Mouse (Mus musculus) frontal cortex, postnatal 25 days (tissue): ENCODE measurements around the gene Uba7.
"Not testable (repeated sequence)": the region's sequence is repeated elsewhere in the genome, so short reads cannot be mapped to it uniquely, and the experiment has no call there.

Source experiments
- DNase-seq, 2 experiments: peaks; one replicate each; pipeline ENCODE4 v3.0.0; 2022; ENCODE audit warnings: low spot score in 2 of 2

The Uba7 gene

GRCm38 (mm10) chr9:107993013-107993412, 17.7 kb downstream of the Uba7 start:
- DNase-seq = no peak

- DNase-seq = no peak
Observed at GRCm38 (mm10) chr9:107994464-107994863, 19.2 kb downstream of the Uba7 start.

GRCm38 (mm10) chr9:107995513-107995912, 20.2 kb downstream of the Uba7 start:
- no peak for DNase-seq

- DNase-seq = no peak
Observed at GRCm38 (mm10) chr9:107996049-107996448, 20.7 kb downstream of the Uba7 start, which contains the start of gene Gm20662. Gene Gm20662, plus strand, starts transcription at chr9:107996349.

- peak; percentile 100 for DNase-seq
Observed at GRCm38 (mm10) chr9:108001922-108002770, 26.8 kb downstream of the Uba7 start, which contains the start of gene Ip6k1. Gene Ip6k1, plus strand, starts transcription at chr9:108002501.

GRCm38 (mm10) chr9:108002778-108003530, 27.6 kb downstream of the Uba7 start:
- peak in 1 of 2 experiments; percentile 15 for DNase-seq

GRCm38 (mm10) chr9:108003531-108003890, 28.2 kb downstream of the Uba7 start:
- no peak for DNase-seq

- DNase-seq = no peak
Observed at GRCm38 (mm10) chr9:108008041-108008440, 32.7 kb downstream of the Uba7 start.

GRCm38 (mm10) chr9:108010385-108010784, 35.1 kb downstream of the Uba7 start:
- DNase-seq = no peak

GRCm38 (mm10) chr9:108013577-108013976, 38.3 kb downstream of the Uba7 start:
- not testable (repeated sequence) for DNase-seq

- no peak for DNase-seq
Observed at GRCm38 (mm10) chr9:108017127-108017526, 41.8 kb downstream of the Uba7 start.

- DNase-seq = no peak
Observed at GRCm38 (mm10) chr9:108020741-108021140, 45.4 kb downstream of the Uba7 start.

GRCm38 (mm10) chr9:108023216-108023615, 47.9 kb downstream of the Uba7 start:
- DNase-seq = no peak

GRCm38 (mm10) chr9:108026584-108026983, 51.3 kb downstream of the Uba7 start:
- DNase-seq = no peak

GRCm38 (mm10) chr9:108027867-108028266, 52.6 kb downstream of the Uba7 start:
- DNase-seq = no peak

GRCm38 (mm10) chr9:108032126-108032525, 56.8 kb downstream of the Uba7 start:
- no peak for DNase-seq
